Mouse (Mus musculus): ENCODE data around the gene Add3.

Add3 gene

DNA sequence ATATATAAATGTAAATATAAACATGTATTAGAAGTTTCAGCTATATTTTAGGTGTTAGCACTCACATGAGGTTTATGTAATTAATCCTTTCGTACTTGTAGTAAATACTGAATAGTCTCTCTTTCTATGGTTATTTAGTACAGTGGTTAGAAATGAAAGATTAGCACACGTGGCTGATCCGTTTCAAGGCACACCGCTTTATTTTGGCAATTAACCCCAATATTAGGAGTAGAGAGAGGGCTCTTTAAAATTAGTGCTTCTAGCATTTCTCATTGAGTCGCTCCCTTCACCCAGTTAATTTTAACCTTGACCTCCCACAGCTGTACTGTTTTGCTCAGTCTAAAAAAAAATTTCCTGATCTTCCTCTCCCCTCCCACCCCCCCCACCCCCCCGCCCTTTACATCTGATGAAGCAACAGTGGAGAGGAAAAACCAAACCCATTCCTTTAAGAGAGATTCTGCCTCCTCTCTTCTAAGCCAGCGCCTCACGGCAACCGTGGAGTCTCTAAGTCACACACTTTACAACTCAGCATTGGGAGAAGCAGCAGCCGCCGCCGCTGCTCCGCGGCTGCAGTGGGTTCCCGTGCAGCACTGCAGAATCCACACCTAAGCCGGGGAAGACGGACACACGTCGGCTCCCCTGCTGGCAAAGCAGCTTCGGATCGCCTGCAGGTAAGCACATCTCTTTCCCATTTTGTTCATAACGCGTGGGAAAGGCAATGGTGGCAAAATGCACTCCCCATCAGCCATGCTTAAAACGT is at the start of gene Add3:
Gene Add3, plus strand, starts transcription at position 400 of the 760 bp plus-strand sequence.
- DNase-seq, result peak; percentile 69

GRCm38 (mm10) chr19:53090677-53091076 is 49.6 kb upstream of the Add3 start:
- DNase-seq, result no peak

- DNase-seq, result no peak
Observed at GRCm38 (mm10) chr19:53092251-53092650, 48.0 kb upstream of the Add3 start.

GRCm38 (mm10) chr19:53093294-53093693 is 46.9 kb upstream of the Add3 start:
- DNase-seq, result no peak

DNA sequence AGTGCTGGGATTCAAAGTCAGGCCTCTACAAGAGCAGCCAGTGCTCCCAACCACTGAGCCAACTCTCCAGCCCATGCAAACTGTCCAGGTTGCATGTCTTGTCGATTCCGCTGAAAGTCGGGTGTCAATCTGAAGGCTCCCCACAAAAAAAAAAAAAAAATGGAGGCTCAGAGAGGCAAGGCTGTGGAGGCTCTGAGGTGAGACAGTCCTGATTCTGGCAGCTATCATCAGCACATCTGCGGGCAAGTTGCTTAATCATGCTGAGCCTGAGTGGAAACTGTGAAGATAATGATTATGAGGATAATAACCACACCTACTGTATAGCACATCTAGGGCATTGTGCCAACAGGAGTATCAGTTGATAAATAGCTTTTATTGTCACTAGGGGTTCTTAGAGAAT is 45.6 kb upstream of the Add3 start:
- no peak for DNase-seq

GRCm38 (mm10) chr19:53101374-53102300 is 38.6 kb upstream of the Add3 start:
- DNase-seq, result no peak

- peak; percentile 94 for DNase-seq
Observed at GRCm38 (mm10) chr19:53105374-53106090, 34.7 kb upstream of the Add3 start.

GRCm38 (mm10) chr19:53106952-53107351 is 33.3 kb upstream of the Add3 start:
- DNase-seq, result peak; percentile 54

DNA sequence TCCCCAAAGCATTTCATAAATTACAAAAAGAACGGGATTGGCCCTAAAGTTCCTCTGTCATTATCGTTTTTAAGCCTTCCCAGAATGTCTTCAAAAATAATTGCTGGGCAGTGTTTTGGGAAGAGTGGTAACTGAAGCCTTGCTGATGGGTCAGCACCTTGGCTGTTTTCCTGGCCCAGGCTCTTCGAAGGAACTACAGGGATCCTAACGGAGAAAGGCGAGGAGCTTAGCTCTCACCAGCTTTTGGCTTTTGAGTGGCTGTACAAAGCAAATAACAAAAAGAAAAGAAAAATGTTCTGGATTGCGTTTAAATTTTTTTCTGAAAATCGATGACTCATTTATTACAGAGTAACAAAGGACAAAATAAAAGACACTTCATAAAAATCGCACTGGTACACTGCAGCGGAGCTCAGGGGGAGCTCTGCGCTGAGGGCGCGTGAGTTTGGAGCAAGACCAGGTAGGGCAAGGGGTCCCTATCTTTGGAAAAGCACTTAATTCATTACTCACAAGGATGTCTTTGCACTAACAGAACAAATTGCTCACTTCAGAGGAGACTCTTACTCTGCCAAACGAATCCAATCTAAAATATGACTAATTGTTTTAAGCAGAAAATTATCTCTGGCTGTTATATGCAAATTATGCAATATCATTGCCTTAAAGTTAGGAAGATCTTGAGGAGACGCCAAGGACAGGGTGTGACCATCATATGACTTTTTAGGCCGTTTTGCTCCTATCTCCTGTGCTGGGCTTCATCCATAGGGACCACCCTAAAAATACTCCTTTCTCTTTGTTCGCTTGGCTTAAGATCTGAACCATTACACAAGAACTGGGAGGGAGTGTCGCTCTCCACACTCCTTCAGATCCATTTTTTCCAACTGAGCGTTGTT is 32.6 kb upstream of the Add3 start:
- DNase-seq, result no peak

- no peak for DNase-seq
Observed at GRCm38 (mm10) chr19:53111996-53112590, 28.1 kb upstream of the Add3 start.

DNA sequence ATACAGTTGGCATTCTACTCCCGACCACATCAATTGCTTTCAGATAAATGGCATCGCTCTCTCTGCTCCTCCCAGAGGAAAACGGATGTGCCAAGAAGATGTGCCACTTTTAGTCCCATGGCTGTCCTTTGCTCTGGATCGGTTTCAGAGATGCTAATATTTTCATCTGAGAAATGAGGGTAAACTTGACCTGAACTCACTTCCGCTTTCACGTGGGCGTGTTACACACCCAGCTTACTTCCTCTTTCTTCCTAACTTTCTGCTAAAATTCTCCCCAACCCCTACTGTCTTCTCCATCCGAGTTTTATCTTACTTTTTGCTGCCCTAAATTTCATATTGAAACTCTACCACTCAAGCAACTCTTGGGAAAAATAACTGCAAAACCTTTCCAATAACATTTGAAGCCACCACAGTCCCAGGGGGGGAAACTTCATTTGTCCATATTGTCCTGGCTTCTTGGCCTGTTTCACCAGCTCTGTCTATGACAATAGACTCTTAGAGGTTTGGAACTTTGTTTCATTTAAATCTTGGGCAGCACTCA is 20.9 kb upstream of the Add3 start:
- DNase-seq, result no peak

DNA sequence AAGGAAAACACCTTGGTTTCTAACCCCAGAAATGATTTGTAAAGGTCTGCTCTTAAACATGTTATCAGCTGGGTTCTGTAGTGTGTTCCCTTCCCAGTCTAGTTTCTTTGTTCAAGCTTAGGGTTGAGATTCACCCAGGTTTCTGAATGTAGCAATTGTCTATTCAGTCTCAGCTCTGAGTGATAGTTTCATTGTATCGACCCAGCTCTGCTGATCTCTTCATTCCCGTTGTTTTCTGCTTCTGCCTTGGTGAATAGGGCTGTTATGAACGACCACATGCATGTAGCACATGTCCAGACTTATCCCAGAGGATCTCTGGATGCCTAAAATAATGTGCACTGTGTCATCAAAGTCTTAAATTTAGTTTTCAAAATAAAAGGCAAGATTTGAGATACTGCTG is 19.8 kb upstream of the Add3 start:
- no peak for DNase-seq

DNA sequence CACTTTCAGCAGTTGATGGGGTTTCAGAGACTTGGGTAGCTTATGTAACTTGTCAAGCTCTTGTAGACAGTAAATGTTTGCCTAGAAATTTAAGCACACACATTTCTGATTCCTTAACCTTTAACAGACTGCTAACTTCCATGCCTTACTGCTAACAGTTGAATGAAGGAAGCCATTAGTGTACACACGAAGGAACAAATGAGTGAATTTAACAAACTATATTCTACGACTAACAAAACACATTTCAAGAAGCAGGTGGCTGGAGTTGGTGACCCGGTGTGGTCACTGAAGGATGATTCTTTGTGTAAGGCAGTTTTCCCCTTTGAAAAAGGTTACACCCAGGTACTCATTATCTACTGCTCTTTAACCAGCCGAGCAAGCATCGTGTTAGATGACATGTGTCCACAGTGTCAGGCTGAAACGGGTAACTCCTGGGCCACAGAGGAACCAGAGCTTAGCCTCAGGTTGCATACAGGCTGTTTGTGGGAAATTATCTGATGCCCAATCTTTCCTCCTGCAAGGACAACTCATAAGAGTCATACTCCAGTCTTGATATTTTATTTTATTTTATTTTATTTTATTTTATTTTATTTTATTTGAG is 17.5 kb upstream of the Add3 start:
- DNase-seq, result no peak

GRCm38 (mm10) chr19:53123301-53123700 is 16.9 kb upstream of the Add3 start:
- DNase-seq, result peak; percentile 55

DNA sequence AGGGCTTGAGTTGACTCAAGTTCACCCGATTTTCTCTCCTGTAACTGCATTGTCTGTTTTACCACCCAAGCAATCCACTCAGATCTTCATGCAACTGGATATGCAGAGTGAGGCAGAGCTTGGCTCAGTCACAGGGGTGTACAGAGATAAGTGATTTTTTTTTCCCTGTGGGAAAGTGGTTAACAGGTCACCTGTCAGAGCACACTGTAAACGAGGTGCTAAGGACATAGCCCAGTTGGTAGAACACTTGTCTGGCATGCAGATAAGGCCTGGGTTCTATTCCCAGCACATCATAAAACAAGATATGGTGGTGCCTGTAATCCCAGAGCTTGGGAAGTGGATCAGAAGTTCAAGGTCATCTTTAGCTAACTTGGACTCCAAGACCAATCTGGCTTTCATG is 14.6 kb upstream of the Add3 start:
- DNase-seq, result no peak

DNA sequence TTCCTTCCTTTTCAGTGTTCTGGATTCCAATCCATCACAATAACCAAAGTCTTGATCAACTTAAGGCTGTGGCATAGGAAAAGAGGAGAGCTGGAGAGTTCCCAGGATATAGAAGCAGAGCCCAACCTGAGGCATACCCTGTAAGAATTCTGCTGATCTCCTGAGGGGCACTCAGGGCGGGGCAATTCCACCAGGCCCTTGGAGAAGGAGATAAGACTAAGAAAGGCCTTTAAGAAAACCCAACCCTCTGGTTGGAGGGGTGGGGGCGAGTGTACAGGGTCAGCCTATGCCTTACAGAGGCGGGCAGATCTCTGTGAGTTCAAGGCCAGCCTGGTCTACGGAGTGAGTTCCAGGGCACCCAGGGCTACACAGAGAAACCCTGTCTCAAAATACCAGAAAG is 13.7 kb upstream of the Add3 start:
- DNase-seq, result no peak

DNA sequence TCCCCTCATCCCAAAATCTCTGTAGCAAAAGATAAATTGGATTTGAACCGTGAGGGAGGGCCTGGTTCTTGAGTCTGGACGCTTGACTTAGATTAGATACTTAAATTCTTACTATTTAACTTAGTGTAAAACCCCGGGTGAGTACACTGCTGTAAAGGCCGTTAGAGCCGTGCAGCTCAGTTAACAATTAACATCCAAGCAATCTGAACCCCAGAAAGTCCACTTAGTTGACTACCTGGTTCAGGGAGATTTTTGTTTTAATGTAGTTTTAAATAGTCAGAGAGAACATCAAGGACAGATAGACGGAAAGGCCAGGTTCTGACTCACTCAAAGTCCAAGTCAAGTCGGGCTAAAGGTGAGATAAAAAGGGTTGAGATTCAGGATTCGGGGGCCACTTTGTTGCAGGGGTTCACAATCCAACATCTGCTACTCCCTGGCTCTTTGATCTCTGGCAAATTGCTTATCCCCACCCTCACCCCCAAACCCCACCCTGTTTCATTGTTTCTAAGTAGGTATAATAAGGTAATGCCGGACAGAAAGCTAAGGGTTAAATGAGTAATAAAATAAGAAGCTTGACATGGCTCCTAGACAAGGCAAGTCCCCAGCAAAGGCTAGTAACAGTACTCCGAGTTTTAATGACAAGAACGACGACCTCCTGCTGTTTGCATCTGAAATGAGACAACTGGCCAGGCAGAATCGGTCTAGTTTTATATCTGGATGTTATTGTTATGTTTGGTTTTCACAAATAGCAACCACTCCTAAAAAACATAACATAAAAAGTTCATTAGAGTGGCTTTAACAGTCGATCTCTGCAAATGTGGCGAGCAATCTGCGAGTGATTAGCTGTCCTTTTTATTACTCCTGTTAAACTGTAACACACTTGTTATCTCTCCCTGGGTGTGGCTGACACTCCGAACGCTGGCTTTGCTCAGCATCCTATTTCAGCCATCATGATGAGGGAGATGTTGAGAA is 12.6 kb upstream of the Add3 start:
- DNase-seq, result peak; percentile 40

- DNase-seq, result no peak
Observed at GRCm38 (mm10) chr19:53128494-53129337, 11.5 kb upstream of the Add3 start.
